Comparison of ENCODE assay signal across 9 mouse cellular contexts in the genomic region with DNA sequence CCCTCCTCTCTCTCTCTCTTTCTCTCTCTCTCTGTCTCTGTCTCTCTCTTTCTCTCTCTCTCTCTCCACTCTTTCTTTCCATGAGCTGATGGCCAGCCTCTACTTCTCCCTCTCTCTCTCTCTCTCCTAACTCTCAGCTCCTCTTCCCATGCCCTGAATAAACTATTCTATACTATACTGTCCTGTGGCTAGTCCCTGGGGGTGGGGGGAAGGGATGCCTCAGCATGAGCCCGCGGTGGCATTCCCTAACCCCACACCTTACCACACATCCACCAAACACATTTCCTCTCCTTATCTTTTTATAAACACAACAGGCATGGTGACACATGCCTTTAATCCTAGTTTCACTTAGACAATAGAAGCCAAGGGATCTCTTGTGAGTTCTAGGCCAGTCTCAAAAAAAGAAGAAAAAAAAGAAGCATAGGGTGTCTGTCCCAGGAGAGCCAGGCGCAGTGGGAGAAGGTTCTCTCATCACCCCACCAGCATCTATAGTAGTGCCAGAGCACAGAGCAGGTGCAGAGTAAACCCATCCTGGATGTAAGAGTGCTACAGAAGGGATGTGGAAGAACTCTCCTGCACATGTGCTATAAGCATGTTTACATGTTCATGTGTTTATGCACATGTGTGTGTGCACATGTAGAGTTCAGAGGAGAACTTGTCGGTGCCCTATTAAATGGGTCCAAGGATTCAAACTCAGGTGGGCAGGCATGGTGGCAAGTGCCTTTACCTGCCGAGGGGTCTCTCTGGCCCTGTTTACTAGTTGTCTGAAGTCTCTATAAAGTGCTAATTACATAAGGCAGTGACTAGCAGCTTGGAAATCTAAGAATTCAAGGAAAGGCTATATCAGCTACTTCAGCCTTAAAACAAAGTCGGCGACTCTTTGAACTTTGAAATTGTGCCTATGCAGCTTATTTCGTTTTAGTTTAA. TPM values are rescaled to one million over a fixed set of nuclear protein-coding genes. Genes with fewer than 3 reads are reported as not detected.
DNase-seq lines count a peak whose midpoint lies in the region; ATAC-seq and TF ChIP-seq lines count a peak whose summit lies in the region.
"Had no signal": no experiment of that assay in that cellular context is flagged by ENCODE, and none has a peak within 500 bp of the region (broad histone marks: within the 10 kb centered on the region; RNA-seq: fewer than 3 reads in every experiment).

No protein-coding gene starts in this region.

- peaks cover 15% of the 10 kb centered on the region for H3K4me1 ChIP-seq in heart, embryonic 13.5 days
- peaks cover 3% of the 10 kb centered on the region for H3K4me1 ChIP-seq in ES-Bruce4 (ENCODE audit: control insufficient read depth, insufficient read depth, low read length)
- peaks cover 7% of the 10 kb centered on the region; the same call in 1 of the 2 replicates for H3K4me1 ChIP-seq in forebrain, postnatal 0 days (ENCODE audit: insufficient read depth)

- H3K36me3 ChIP-seq in heart, embryonic 13.5 days: peaks cover 31% of the 10 kb centered on the region
- H3K36me3 ChIP-seq in ES-Bruce4 (ENCODE audit: control insufficient read depth, insufficient read depth, low read length, poor library complexity, severe bottlenecking) (peaks cover 41% of the 10 kb centered on the region), macrophage (ENCODE audit: inconsistent target) (peaks cover 15% of the 10 kb centered on the region)
- peaks cover 17% of the 10 kb centered on the region for H3K36me3 ChIP-seq in forebrain, postnatal 0 days (ENCODE audit: insufficient read depth)

- H3K27me3 ChIP-seq in heart, embryonic 13.5 days (replicated peaks): no peaks in the 10 kb centered on the region; the same call in 1 of the 2 replicates
- no peaks in the 10 kb centered on the region for H3K27me3 ChIP-seq in ES-Bruce4 (ENCODE audit: control insufficient read depth, insufficient read depth, low read length, poor library complexity, severe bottlenecking)
- no peaks in the 10 kb centered on the region for H3K27me3 ChIP-seq in forebrain, postnatal 0 days (ENCODE audit: insufficient read depth, low read length)

- TF ChIP-seq CTCF in ES-Bruce4 (IDR thresholded peaks at IDR 0.05; ENCODE audit: low read depth, low read length): no peak
- TF ChIP-seq CTCF in forebrain, postnatal 0 days (IDR thresholded peaks at IDR 0.05; ENCODE audit: low read depth): no peak

- no peak for DNase-seq in heart, postnatal 4 days
- DNase-seq in forebrain, postnatal 0 days: no peak
- DNase-seq in thymus, postnatal 14 days: no peak
- no peak for DNase-seq in right cerebral cortex, postnatal 36 days (ENCODE audit: low spot score in 2 of 2)

- 37% methylated on average over 8 of the region's 8 CpGs for WGBS in heart, embryonic 13.5 days
- WGBS in forebrain, postnatal 0 days: 58% methylated on average over 8 of the region's 8 CpGs
- 56% methylated on average over 8 of the region's 8 CpGs for WGBS in macrophage (ENCODE audit: missing documents)

- H3K9me3 ChIP-seq in heart, embryonic 13.5 days: no peaks in the 10 kb centered on the region
- no peaks in the 10 kb centered on the region for H3K9me3 ChIP-seq in ES-Bruce4 (replicated peaks; ENCODE audit: control insufficient read depth, insufficient read depth, low read length, poor library complexity, severe bottlenecking)
- H3K9me3 ChIP-seq in forebrain, postnatal 0 days (ENCODE audit: low read length): no peaks in the 10 kb centered on the region

- H3K9ac ChIP-seq in heart, embryonic 13.5 days: peak overlapping the region; percentile 97; the same call in 1 of the 2 replicates
- peak overlapping the region; percentile 89 for H3K9ac ChIP-seq in ES-Bruce4 (ENCODE audit: low read depth, poor library complexity, severe bottlenecking)
- peak overlapping the region; percentile 79 for H3K9ac ChIP-seq in forebrain, postnatal 0 days

- peaks cover 26% of the 10 kb centered on the region for H3K79me2 ChIP-seq in macrophage (ENCODE audit: inconsistent target)

- TF ChIP-seq EP300 in ES-Bruce4 (IDR thresholded peaks at IDR 0.05; ENCODE audit: insufficient read depth, low read depth, low read length): 0 out of 2 replicates have a peak, but pooled peaks have one; percentile 30

- peak overlapping the region; percentile 94 for H3K4me3 ChIP-seq in heart, embryonic 13.5 days
- H3K4me3 ChIP-seq in ES-Bruce4 (ENCODE audit: low read depth, low read length): peak overlapping the region; percentile 34
- H3K4me3 ChIP-seq in forebrain, postnatal 0 days (ENCODE audit: low read depth, low read length): peak overlapping the region; percentile 78
- H3K4me3 ChIP-seq in macrophage (ENCODE audit: inconsistent target): peak overlapping the region; percentile 71

- no peak for TF ChIP-seq POLR2A in ES-Bruce4 (IDR thresholded peaks at IDR 0.05; ENCODE audit: insufficient read depth, low read length)

- H3K4me2 ChIP-seq in heart, embryonic 13.5 days: peak overlapping the region; percentile 82
- H3K4me2 ChIP-seq in forebrain, postnatal 0 days (ENCODE audit: low read depth): peak overlapping the region; percentile 71

- ATAC-seq in heart, embryonic 13.5 days (ENCODE audit: extremely low read depth, insufficient number of reproducible peaks, low FRiP score, low TSS enrichment): no peak
- ATAC-seq in forebrain, postnatal 0 days: 0 out of 2 replicates have a peak, but pooled peaks have one; percentile 1
- no peak for ATAC-seq in activated CD4-positive, CD25-positive, alpha-beta regulatory T cell, adult 4 months

- no peak overlapping the region for H3K27ac ChIP-seq in heart, embryonic 13.5 days (replicated peaks)
- H3K27ac ChIP-seq in ES-Bruce4 (ENCODE audit: insufficient read depth, low read length) (peak overlapping the region; percentile 82), macrophage (no peak overlapping the region)
- H3K27ac ChIP-seq in forebrain, postnatal 0 days (ENCODE audit: low read depth, low read length): no peak overlapping the region

RNA-seq across cellular contexts. Expression of a gene that starts 3.1 kb away (rescaled TPM):
- polyA plus RNA-seq in heart, embryonic 13.5 days (2015; fragmentation: Nextera tagmentation; extraction: Ambion mirVana): 173 and 202 TPM in 2 replicates
- 100 to 1,000 TPM; 145 to 152 TPM for total RNA-seq in heart, postnatal 4 days (2021)
- polyA plus RNA-seq in ES-Bruce4 (2011; ENCODE audit: insufficient read depth, insufficient read length, low read depth, missing spikeins): 348 and 382 TPM in 2 replicates
- total RNA-seq in forebrain, postnatal 0 days (2014; rRNA removed): 170 and 254 TPM in 2 replicates
- 204 and 233 TPM in 2 replicates for polyA plus RNA-seq in forebrain, postnatal 0 days (2015; fragmentation: Nextera tagmentation; extraction: Ambion mirVana)
- total RNA-seq in macrophage (2018; cell fraction: chromatin; rRNA removed): 10 to 100 TPM in 24 of 26 experiments, 1 to 10 TPM in 2; 6.9 to 42.1 (median 15.7) TPM
- 100 to 1,000 TPM in 20 of 26 experiments, 10 to 100 TPM in 6; 79.8 to 136 (median 115) TPM for total RNA-seq in macrophage (2018; cell fraction: cytosol; rRNA removed)
- total RNA-seq in macrophage (2018; cell fraction: nucleus; rRNA removed): 100 to 1,000 TPM in 1 of 26 experiments, 10 to 100 TPM in 25; 23.5 to 102 (median 68.8) TPM
- polyA plus RNA-seq in macrophage (2018): 108 to 122 TPM (median 113 TPM) in 3 replicates
- 100 to 1,000 TPM; 163 to 193 TPM for polyA plus RNA-seq in activated CD4-positive, CD25-positive, alpha-beta regulatory T cell, adult 4 months (2017; shearing (Covaris generic))

RNA-seq across cellular contexts. Expression of a gene that starts 25.2 kb away (rescaled TPM):
- polyA plus RNA-seq in heart, embryonic 13.5 days (2015; fragmentation: Nextera tagmentation; extraction: Ambion mirVana): 33.1 and 34.1 TPM in 2 replicates
- total RNA-seq in heart, postnatal 4 days (2021): 10 to 100 TPM; 55.3 to 60.1 TPM
- 118 and 133 TPM in 2 replicates for polyA plus RNA-seq in ES-Bruce4 (2011; ENCODE audit: insufficient read depth, insufficient read length, low read depth, missing spikeins)
- total RNA-seq in forebrain, postnatal 0 days (2014; rRNA removed): 102 and 116 TPM in 2 replicates
- 29.3 and 30.8 TPM in 2 replicates for polyA plus RNA-seq in forebrain, postnatal 0 days (2015; fragmentation: Nextera tagmentation; extraction: Ambion mirVana)
- 10 to 100 TPM; 13.2 to 83.4 (median 37.9) TPM for total RNA-seq in macrophage (2018; cell fraction: chromatin; rRNA removed)
- 10 to 100 TPM; 19.8 to 27.6 (median 24.4) TPM for total RNA-seq in macrophage (2018; cell fraction: cytosol; rRNA removed)
- total RNA-seq in macrophage (2018; cell fraction: nucleus; rRNA removed): 10 to 100 TPM; 15.2 to 81.8 (median 29.2) TPM
- polyA plus RNA-seq in macrophage (2018): 26.3 to 31.7 TPM (median 26.5 TPM) in 3 replicates
- 10 to 100 TPM; 10.9 to 14.0 TPM for polyA plus RNA-seq in activated CD4-positive, CD25-positive, alpha-beta regulatory T cell, adult 4 months (2017; shearing (Covaris generic))

RNA-seq across cellular contexts. Expression of a gene that starts 25.9 kb away (rescaled TPM):
- polyA plus RNA-seq in heart, embryonic 13.5 days (2015; fragmentation: Nextera tagmentation; extraction: Ambion mirVana): 131 and 150 TPM in 2 replicates
- 10 to 100 TPM; 81.9 to 89.1 TPM for total RNA-seq in heart, postnatal 4 days (2021)
- polyA plus RNA-seq in ES-Bruce4 (2011; ENCODE audit: insufficient read depth, insufficient read length, low read depth, missing spikeins) (138 and 151 TPM in 2 replicates), macrophage (2018) (164 to 206 TPM (median 186 TPM) in 3 replicates)
- total RNA-seq in forebrain, postnatal 0 days (2014; rRNA removed): 52.2 and 55.5 TPM in 2 replicates
- 186 and 202 TPM in 2 replicates for polyA plus RNA-seq in forebrain, postnatal 0 days (2015; fragmentation: Nextera tagmentation; extraction: Ambion mirVana)
- 10 to 100 TPM in 7 of 26 experiments, 1 to 10 TPM in 16, not detected in 3; 1.9 to 25.1 (median 4.5) TPM for total RNA-seq in macrophage (2018; cell fraction: chromatin; rRNA removed)
- total RNA-seq in macrophage (2018; cell fraction: cytosol; rRNA removed): 100 to 1,000 TPM in 22 of 26 experiments, 10 to 100 TPM in 4; 84.4 to 168 (median 109) TPM
- 10 to 100 TPM in 24 of 26 experiments, 1 to 10 TPM in 2; 7.2 to 35.9 (median 19.1) TPM for total RNA-seq in macrophage (2018; cell fraction: nucleus; rRNA removed)
- 100 to 1,000 TPM; 132 to 197 TPM for polyA plus RNA-seq in activated CD4-positive, CD25-positive, alpha-beta regulatory T cell, adult 4 months (2017; shearing (Covaris generic))

RNA-seq across cellular contexts. Expression of a gene that starts 27.0 kb away (rescaled TPM):
- 73.1 and 73.4 TPM in 2 replicates for polyA plus RNA-seq in heart, embryonic 13.5 days (2015; fragmentation: Nextera tagmentation; extraction: Ambion mirVana)
- 100 to 1,000 TPM; 104 to 109 TPM for total RNA-seq in heart, postnatal 4 days (2021)
- polyA plus RNA-seq in ES-Bruce4 (2011; ENCODE audit: insufficient read depth, insufficient read length, low read depth, missing spikeins) (71.2 and 74.9 TPM in 2 replicates), macrophage (2018) (83.0 to 111 TPM (median 86.2 TPM) in 3 replicates)
- total RNA-seq in forebrain, postnatal 0 days (2014; rRNA removed): 78.8 and 82.2 TPM in 2 replicates
- 37.1 and 66.7 TPM in 2 replicates for polyA plus RNA-seq in forebrain, postnatal 0 days (2015; fragmentation: Nextera tagmentation; extraction: Ambion mirVana)
- total RNA-seq in macrophage (2018; cell fraction: chromatin; rRNA removed): 100 to 1,000 TPM; 401 to 771 (median 585) TPM
- total RNA-seq in macrophage (2018; cell fraction: cytosol; rRNA removed): 100 to 1,000 TPM; 114 to 210 (median 154) TPM
- total RNA-seq in macrophage (2018; cell fraction: nucleus; rRNA removed): 100 to 1,000 TPM; 216 to 483 (median 324) TPM
- 10 to 100 TPM; 45.7 to 54.0 TPM for polyA plus RNA-seq in activated CD4-positive, CD25-positive, alpha-beta regulatory T cell, adult 4 months (2017; shearing (Covaris generic))

RNA-seq across cellular contexts. Expression of a gene that starts 30.7 kb away (rescaled TPM):
- 1.1 and 1.5 TPM in 2 replicates for polyA plus RNA-seq in heart, embryonic 13.5 days (2015; fragmentation: Nextera tagmentation; extraction: Ambion mirVana)
- not detected for total RNA-seq in heart, postnatal 4 days (2021)
- 33.2 and 35.1 TPM in 2 replicates for polyA plus RNA-seq in ES-Bruce4 (2011; ENCODE audit: insufficient read depth, insufficient read length, low read depth, missing spikeins)
- total RNA-seq in forebrain, postnatal 0 days (2014; rRNA removed): not detected in 2 replicates
- 0.33 TPM in 1 of 2 replicates, not detected in the other for polyA plus RNA-seq in forebrain, postnatal 0 days (2015; fragmentation: Nextera tagmentation; extraction: Ambion mirVana)
- total RNA-seq in macrophage (2018; cell fraction: chromatin; rRNA removed): 1 to 10 TPM in 8 of 26 experiments, not detected in 18; 1.2 to 4.1 (median 2.6) TPM
- total RNA-seq in macrophage (2018; cell fraction: cytosol; rRNA removed): not detected
- 1 to 10 TPM in 2 of 26 experiments, under 1 TPM in 2, not detected in 22; 0.72 to 2.6 (median 0.99) TPM for total RNA-seq in macrophage (2018; cell fraction: nucleus; rRNA removed)
- polyA plus RNA-seq in macrophage (2018): not detected in 3 replicates
- not detected for polyA plus RNA-seq in activated CD4-positive, CD25-positive, alpha-beta regulatory T cell, adult 4 months (2017; shearing (Covaris generic))
- total RNA-seq: layer of hippocampus, postnatal 25 days had no signal

Comparison
In these comparisons a context has a peak if more than half of its experiments do, and no peak if none do; other contexts are left out.
1. H3K4me3 ChIP-seq: peak in every context shown above with its lines; median percentile 94 in heart, embryonic 13.5 days; 78 in forebrain, postnatal 0 days; 71 in macrophage; 34 in ES-Bruce4.